Mouse (Mus musculus): ENCODE data around the gene Srgn. TPM values are rescaled to one million over a fixed set of nuclear protein-coding genes. Genes with fewer than 3 reads are reported as not detected.

The Srgn gene
- polyA plus RNA-seq, 1 experiment from 2014 or later: 8.2 TPM

Other genes starting within 250 kb of the Srgn start
- gene Hk1, start 147.5 kb downstream of the Srgn start, polyA plus RNA-seq (2015; fragmentation: Nextera tagmentation; extraction: Ambion mirVana): 163 and 170 TPM in 2 replicates
- gene Hkdc1, start 105.0 kb downstream of the Srgn start, polyA plus RNA-seq (2015; fragmentation: Nextera tagmentation; extraction: Ambion mirVana): 0.37 and 0.97 TPM in 2 replicates
- gene 4930507D05Rik, start 78.0 kb downstream of the Srgn start, polyA plus RNA-seq (2015; fragmentation: Nextera tagmentation; extraction: Ambion mirVana): 0.56 and 0.61 TPM in 2 replicates
- 26.6 and 27.0 TPM in 2 replicates for gene Supv3l1, start 77.7 kb downstream of the Srgn start, polyA plus RNA-seq (2015; fragmentation: Nextera tagmentation; extraction: Ambion mirVana)
- gene Vps26a, start 40.6 kb downstream of the Srgn start, polyA plus RNA-seq (2015; fragmentation: Nextera tagmentation; extraction: Ambion mirVana): 67.5 and 70.3 TPM in 2 replicates
- gene Kif1bp, start 51.0 kb upstream of the Srgn start, polyA plus RNA-seq (2015; fragmentation: Nextera tagmentation; extraction: Ambion mirVana): 26.0 and 27.3 TPM in 2 replicates
- 11.3 and 12.2 TPM in 2 replicates for gene Ddx21, start 74.8 kb upstream of the Srgn start, polyA plus RNA-seq (2015; fragmentation: Nextera tagmentation; extraction: Ambion mirVana)
- 91.8 and 93.5 TPM in 2 replicates for gene Ddx50, start 123.8 kb upstream of the Srgn start, polyA plus RNA-seq (2015; fragmentation: Nextera tagmentation; extraction: Ambion mirVana)
- 0.92 and 1.1 TPM in 2 replicates for gene Stox1, start 198.7 kb upstream of the Srgn start, polyA plus RNA-seq (2015; fragmentation: Nextera tagmentation; extraction: Ambion mirVana)

Measured in heart, embryonic 13.5 days (tissue).